Mouse (Mus musculus) heart, adult 2 months (tissue): ENCODE data around the gene P4ha2. TPM values are rescaled to one million over a fixed set of nuclear protein-coding genes. Genes with fewer than 3 reads are reported as not detected.

Experiments
- DNase-seq, 2 experiments: peaks; one replicate each; pipeline ENCODE4 v3.0.0; 2021
- H3K27ac ChIP-seq: fragments of 200-600 bp; 2 replicates; pipeline ENCODE4 v1.8.1; 2022
- H3K27me3 ChIP-seq: fragments of 200-500 bp; 2 replicates; pipeline ENCODE4 v1.6.1; 2012; ENCODE audit warnings: mild to moderate bottlenecking, low read length, inconsistent platforms, mixed read lengths; ENCODE audit not compliant: control insufficient read depth, insufficient read depth
- H3K36me3 ChIP-seq: fragments of 200-500 bp; 2 replicates; pipeline ENCODE4 v1.6.1; 2012; ENCODE audit warnings: low read length, inconsistent platforms; ENCODE audit not compliant: control insufficient read depth, insufficient read depth
- H3K4me1 ChIP-seq: fragments of 200-500 bp; 2 replicates; pipeline ENCODE4 v1.6.1; 2011; ENCODE audit warnings: low read length; ENCODE audit not compliant: control insufficient read depth, insufficient read depth
- H3K4me3 ChIP-seq: fragments of 200-600 bp; 2 replicates; pipeline ENCODE4 v1.8.1; 2022
- H3K79me2 ChIP-seq: fragments of 200-500 bp; replicated peaks from 2 replicates; pipeline ENCODE4 v1.6.1; 2012; ENCODE audit warnings: mild to moderate bottlenecking, inconsistent platforms, low read length, moderate library complexity, mixed read lengths; ENCODE audit not compliant: control insufficient read depth, insufficient read depth
- H3K9ac ChIP-seq: fragments of 200-500 bp; 2 replicates; pipeline ENCODE4 v1.6.1; 2012; ENCODE audit warnings: low read depth, mild to moderate bottlenecking, control low read depth, inconsistent platforms, low read length, mixed read lengths
- CTCF ChIP-seq: fragments of 200-600 bp; IDR thresholded peaks from 2 replicates; pipeline ENCODE4 v1.8.1; 2022; ENCODE audit warnings: antibody characterized with exemption, mild to moderate bottlenecking, moderate library complexity
- EP300 ChIP-seq: fragments of 200-500 bp; IDR thresholded peaks from 2 replicates; pipeline ENCODE4 v1.6.1; 2011; ENCODE audit warnings: low read depth, low read length, control low read depth; ENCODE audit not compliant: insufficient read depth
- POLR2A ChIP-seq: fragments of 200-500 bp; IDR thresholded peaks from 2 replicates; pipeline ENCODE4 v1.6.1; 2011; ENCODE audit warnings: mild to moderate bottlenecking, low read depth, low read length, control low read depth; ENCODE audit not compliant: insufficient read depth
- WGBS: fragments of 180-500 bp; shearing (Covaris S2); methylation state at CpG from one replicate; pipeline ENCODE4 v1.1.7; 2018; 5-methylcytosine and 5-hydroxymethylcytosine counted together
- intact Hi-C: fragments of 180-260 bp; cut with DNase I; formaldehyde crosslinking; loops from one replicate; pipeline ENCODE4 v1.15.1; 2025
- long read RNA-seq: library from polyadenylated mRNA; stranded (forward); transcript quantifications from one replicate; pipeline ENCODE4 v2.0.0, GENCODE M21; 2021
- polyA plus RNA-seq: library from polyadenylated mRNA; depleted of rRNA; stranded (reverse); fragments of >200 nt; gene quantifications from 2 replicates; pipeline ENCODE4 v1.2.3, GENCODE M21; 2012; rRNA removed
- total RNA-seq, 2 experiments: library from RNA; stranded (reverse); gene quantifications; 2 replicates each; pipeline ENCODE4 v1.2.3; 2021

The P4ha2 gene
- total RNA-seq = 10 to 100 TPM; 59.9 to 63.6 TPM
- 37.4 and 62.3 TPM in 2 replicates for polyA plus RNA-seq
- long read RNA-seq, transcript P4ha2-201 (16 exons, 2,230 nt) = major isoform, 51 of 127 reads
- long read RNA-seq, transcript P4ha2-202 (16 exons, 2,263 nt) = minor isoform, 39 of 127 reads
- long read RNA-seq, partial matches to known transcripts = 23 of 127 reads
- long read RNA-seq, other reads (novel, unspliced or antisense) = 14 of 127 reads

DNA sequence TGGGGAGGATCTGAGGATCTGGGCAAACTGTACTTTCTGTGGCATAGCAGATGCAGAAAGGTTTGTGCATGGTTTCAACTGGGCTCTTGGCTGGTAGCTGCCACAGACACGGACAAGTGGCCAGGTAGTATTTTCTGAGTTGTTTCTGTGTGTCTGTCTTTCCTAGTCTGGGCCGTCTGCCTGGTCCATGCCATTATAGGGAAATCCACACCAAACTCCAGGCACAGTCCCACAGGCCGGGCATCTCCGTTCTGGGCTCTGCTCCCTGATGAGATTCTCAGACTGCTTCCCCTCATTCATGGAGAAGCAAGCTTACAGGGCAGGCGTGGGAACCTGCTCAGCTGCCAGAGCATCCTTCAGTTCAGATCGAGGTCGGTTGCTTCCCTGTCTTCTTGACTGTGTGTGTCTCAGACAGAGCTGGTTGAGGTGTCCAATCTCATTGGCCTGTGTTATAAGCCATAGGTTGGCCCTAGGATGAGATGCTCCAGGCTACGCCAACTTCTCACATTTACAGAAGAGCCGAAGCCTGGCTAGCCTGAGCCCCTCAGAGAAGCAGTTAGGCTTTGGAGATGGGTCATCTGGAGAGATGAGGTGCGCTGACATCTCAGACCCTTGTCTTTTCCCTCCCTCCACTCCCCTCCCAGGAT is at the start of gene P4ha2:
P4ha2 (plus strand) TSS at position 51 of the 647 bp plus-strand sequence.
- Histone ChIP-seq H3K4me3 (peak within 1 kb of the TSS; percentile 75), H3K79me2 (no peaks in the 10 kb centered on the region), H3K4me1 (peaks cover 16% of the 10 kb centered on the region), H3K36me3 (no peaks in the 10 kb centered on the region), H3K27ac (peak within 1 kb of the TSS; percentile 90), H3K9ac (peak within 1 kb of the TSS; percentile 92), H3K27me3 (no peaks in the 10 kb centered on the region)
- DNase-seq = peak in 1 of 2 experiments; percentile 46
- TF ChIP-seq EP300 (no peak), POLR2A (no peak), CTCF (no peak)
- 54% methylated on average over 10 of the region's 10 CpGs for WGBS
- intact Hi-C loops = loop anchor here (1.0 kb wide), 1 partner anchor 13 kb away; no protein-coding TSS in a partner anchor

DNA sequence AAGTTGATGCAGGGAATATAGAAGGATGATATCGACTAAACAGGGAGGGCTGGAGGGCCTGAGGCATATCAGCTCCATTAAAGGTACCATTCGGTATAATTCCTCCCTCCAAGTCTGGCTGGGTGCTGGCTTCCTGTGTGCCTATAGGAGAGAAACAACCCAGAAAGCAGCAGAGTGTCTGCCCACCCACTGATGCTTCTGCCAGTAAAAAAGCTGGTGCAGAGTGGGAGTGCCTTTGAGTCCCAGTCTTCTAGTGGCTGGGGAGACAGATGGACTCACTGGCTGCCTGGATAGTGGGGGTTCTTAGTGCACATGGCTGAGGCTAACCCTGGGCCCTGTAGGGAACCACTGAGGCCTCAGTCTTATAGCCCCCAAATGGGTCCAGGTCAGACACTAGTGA is 49.7 kb upstream of the P4ha2 start:
- TF ChIP-seq CTCF (no peak), POLR2A (no peak), EP300 (no peak)
- intact Hi-C loops = loop anchor here (5.0 kb wide), 1 partner anchor 118 kb away; no protein-coding TSS in a partner anchor
- no peak for DNase-seq
- no peak overlapping the region for H3K9ac ChIP-seq
- H3K79me2 ChIP-seq = no peaks in the 10 kb centered on the region
- H3K4me3 ChIP-seq = no peak overlapping the region
- no peaks in the 10 kb centered on the region for H3K27me3 ChIP-seq
- 70% methylated on average over 2 of the region's 2 CpGs for WGBS
- no peak overlapping the region for H3K27ac ChIP-seq
- H3K36me3 ChIP-seq = no peaks in the 10 kb centered on the region
- no peaks in the 10 kb centered on the region for H3K4me1 ChIP-seq

DNA sequence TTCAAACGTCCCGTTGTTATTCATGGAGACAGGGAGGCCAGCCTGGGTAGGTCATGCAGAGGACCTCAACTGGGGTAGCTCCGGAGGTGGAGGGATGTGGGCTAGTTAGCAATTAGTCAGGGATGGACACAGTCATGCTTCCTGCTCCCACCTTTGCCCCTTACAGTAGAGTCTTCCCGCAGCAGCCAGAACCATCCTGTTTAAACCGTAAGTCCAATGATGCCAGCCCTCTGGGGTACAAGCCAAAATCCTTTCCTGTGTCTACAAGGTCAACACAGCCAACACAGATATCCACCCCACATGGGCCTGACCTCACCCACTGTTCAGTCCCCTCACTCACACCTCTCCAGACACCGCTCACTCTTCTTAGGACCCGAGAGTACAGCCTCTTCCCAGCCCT is 48.7 kb upstream of the P4ha2 start:
- TF ChIP-seq POLR2A = no peak
- TF ChIP-seq CTCF = no peak
- TF ChIP-seq EP300 = no peak
- intact Hi-C loops = loop anchor here (5.0 kb wide), 1 partner anchor 119 kb away; no protein-coding TSS in a partner anchor
- no peaks in the 10 kb centered on the region for H3K79me2 ChIP-seq
- H3K27me3 ChIP-seq = no peaks in the 10 kb centered on the region
- no peak for DNase-seq
- 73% methylated on average over 7 of the region's 7 CpGs for WGBS
- H3K4me3 ChIP-seq = no peak overlapping the region
- H3K27ac ChIP-seq = no peak overlapping the region
- H3K9ac ChIP-seq = no peak overlapping the region
- H3K4me1 ChIP-seq = no peaks in the 10 kb centered on the region
- H3K36me3 ChIP-seq = no peaks in the 10 kb centered on the region

DNA sequence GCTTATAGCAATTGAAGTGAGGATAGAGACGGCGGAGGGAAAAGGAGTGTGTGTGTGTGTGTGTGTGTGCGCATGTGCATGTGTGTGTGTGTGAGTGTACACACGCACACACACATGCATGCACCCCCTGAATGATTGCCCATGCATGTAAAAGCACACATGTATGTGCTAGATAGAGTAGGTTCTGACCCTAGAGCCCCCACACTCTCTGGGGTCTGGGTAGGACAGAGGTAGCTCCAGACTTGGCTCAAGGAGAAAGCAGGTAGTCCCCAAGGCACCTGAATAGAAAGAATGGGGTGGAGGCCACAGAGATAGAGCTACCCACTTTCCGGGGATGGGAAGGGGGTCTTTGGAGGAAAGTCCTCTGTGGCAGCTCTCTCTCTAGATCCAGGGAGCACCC is 47.8 kb upstream of the P4ha2 start:
- Histone ChIP-seq H3K79me2 (no peaks in the 10 kb centered on the region), H3K4me1 (no peaks in the 10 kb centered on the region), H3K9ac (no peak overlapping the region), H3K27ac (no peak overlapping the region), H3K36me3 (no peaks in the 10 kb centered on the region), H3K4me3 (no peak overlapping the region), H3K27me3 (no peaks in the 10 kb centered on the region)
- 89% methylated on average over 5 of the region's 5 CpGs for WGBS
- intact Hi-C loops = loop anchor here (5.0 kb wide), 1 partner anchor 120 kb away; no protein-coding TSS in a partner anchor
- no peak for DNase-seq
- no peak for TF ChIP-seq POLR2A
- TF ChIP-seq CTCF = no peak
- TF ChIP-seq EP300 = no peak

DNA sequence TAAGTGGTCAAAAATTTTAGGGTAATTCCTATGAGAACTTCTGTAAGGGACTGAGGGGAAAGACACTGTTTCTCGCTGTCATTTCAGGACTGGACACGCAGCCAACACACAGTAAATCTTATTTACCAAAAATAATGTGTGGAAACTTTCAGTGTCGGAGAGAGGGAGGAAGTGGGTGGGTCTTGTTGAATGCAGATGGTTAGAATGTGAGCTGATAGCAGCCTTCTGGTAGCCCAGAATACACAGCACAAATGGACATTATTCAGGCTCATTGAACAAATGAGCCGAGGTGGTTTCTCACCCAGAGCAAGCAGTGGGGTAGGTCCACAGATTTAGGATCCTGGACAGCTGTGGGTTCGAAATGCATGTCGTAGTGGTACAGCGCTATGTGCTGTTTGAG is 46.8 kb upstream of the P4ha2 start:
- no peak for TF ChIP-seq CTCF
- no peak for TF ChIP-seq POLR2A
- TF ChIP-seq EP300 = no peak
- no peak overlapping the region for H3K4me3 ChIP-seq
- H3K27me3 ChIP-seq = no peaks in the 10 kb centered on the region
- intact Hi-C loops = loop anchor here (5.0 kb wide), 1 partner anchor 121 kb away; no protein-coding TSS in a partner anchor
- DNase-seq = no peak
- no peak overlapping the region for H3K27ac ChIP-seq
- no peaks in the 10 kb centered on the region for H3K4me1 ChIP-seq
- 55% methylated on average over 7 of the region's 7 CpGs for WGBS
- H3K9ac ChIP-seq = no peak overlapping the region
- no peaks in the 10 kb centered on the region for H3K36me3 ChIP-seq
- H3K79me2 ChIP-seq = no peaks in the 10 kb centered on the region

DNA sequence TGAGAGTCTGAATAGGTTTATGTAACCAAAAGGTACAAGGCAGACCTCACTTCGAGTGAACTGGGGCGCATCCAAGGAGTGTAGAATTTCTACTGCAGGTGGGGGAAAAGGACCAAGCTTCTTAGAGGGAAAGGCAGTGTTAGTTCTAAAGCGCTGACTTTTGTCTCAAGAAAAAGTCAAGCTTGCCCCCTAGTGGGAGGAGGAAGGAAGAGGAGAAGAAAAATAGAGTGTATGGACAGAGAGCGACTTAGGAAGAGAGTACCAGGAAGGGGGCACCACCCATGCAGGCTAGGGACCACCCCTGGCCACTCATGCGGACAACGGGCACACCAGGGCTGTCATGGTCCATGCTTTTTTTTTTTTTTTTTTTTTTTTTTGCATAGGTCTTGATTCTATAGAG is 45.6 kb upstream of the P4ha2 start:
- H3K36me3 ChIP-seq = no peaks in the 10 kb centered on the region
- H3K4me3 ChIP-seq = no peak overlapping the region
- intact Hi-C loops = loop anchor here (1.0 to 5.0 kb wide), 3 partner anchors 35 to 122 kb away; no protein-coding TSS in a partner anchor
- no peaks in the 10 kb centered on the region for H3K27me3 ChIP-seq
- TF ChIP-seq POLR2A = no peak
- TF ChIP-seq EP300 = no peak
- peak; percentile 75 for TF ChIP-seq CTCF
- no peak overlapping the region for H3K9ac ChIP-seq
- WGBS = 26% methylated on average over 6 of the region's 6 CpGs
- peaks cover 2% of the 10 kb centered on the region for H3K4me1 ChIP-seq
- DNase-seq = no peak
- no peak overlapping the region for H3K27ac ChIP-seq
- H3K79me2 ChIP-seq = no peaks in the 10 kb centered on the region
